7 mouse cellular contexts compared by ENCODE assay signal in the genomic region with DNA sequence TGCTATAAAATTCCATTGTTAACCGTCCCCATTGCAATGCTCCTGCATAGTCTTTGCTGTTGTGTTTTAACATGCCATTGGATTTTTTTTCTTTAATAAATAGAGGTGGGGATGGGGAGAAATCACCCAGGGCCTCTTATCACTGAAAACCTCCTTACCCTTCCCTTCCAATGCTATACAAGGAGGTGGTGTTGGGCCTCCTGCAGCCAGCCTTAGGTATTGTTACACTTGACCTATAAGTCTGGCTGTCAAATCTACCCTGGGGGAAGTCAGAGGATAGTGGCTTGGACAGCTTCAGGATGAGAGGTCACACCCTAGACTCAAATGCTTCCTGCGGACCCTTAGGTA. TPM values are rescaled to one million over a fixed set of nuclear protein-coding genes. Genes with fewer than 3 reads are reported as not detected.
DNase-seq lines count a peak whose midpoint lies in the region; ATAC-seq lines count a peak whose summit lies in the region.

No protein-coding gene starts in this region.

- peak overlapping the region; percentile 88 for H3K4me3 ChIP-seq in lung, embryonic 16.5 days (ENCODE audit: low read length)
- H3K4me3 ChIP-seq in forebrain, embryonic 13.5 days = peak overlapping the region; percentile 80
- peak overlapping the region; percentile 77 for H3K4me3 ChIP-seq in liver, embryonic 11.5 days (ENCODE audit: low read depth, low read length)
- peak overlapping the region; percentile 88 for H3K4me3 ChIP-seq in stomach, embryonic 16.5 days (replicated peaks; ENCODE audit: low read length)

- 0 out of 2 replicates have a peak overlapping the region, but pooled peaks have one; percentile 25 for H3K4me2 ChIP-seq in lung, embryonic 16.5 days (ENCODE audit: low read depth, low read length)
- H3K4me2 ChIP-seq in forebrain, embryonic 13.5 days = peak overlapping the region; percentile 61
- H3K4me2 ChIP-seq in liver, embryonic 11.5 days = peak overlapping the region; percentile 83
- H3K4me2 ChIP-seq in stomach, embryonic 16.5 days (ENCODE audit: low read depth, low read length) = peak overlapping the region; percentile 73; the same call in 1 of the 2 replicates

- H3K27me3 ChIP-seq in lung, embryonic 16.5 days (ENCODE audit: control insufficient read depth, insufficient read depth, low read depth, low read length) = no peaks in the 10 kb centered on the region
- H3K27me3 ChIP-seq in forebrain, embryonic 13.5 days = no peaks in the 10 kb centered on the region
- H3K27me3 ChIP-seq in liver, embryonic 11.5 days (replicated peaks; ENCODE audit: control insufficient read depth, insufficient read depth, low read length) = no peaks in the 10 kb centered on the region
- H3K27me3 ChIP-seq in stomach, embryonic 16.5 days (ENCODE audit: control insufficient read depth, insufficient read depth, low read length) = no peaks in the 10 kb centered on the region

- H3K36me3 ChIP-seq in lung, embryonic 16.5 days (ENCODE audit: control insufficient read depth, insufficient read depth, low read length) = no peaks in the 10 kb centered on the region
- no peaks in the 10 kb centered on the region for H3K36me3 ChIP-seq in forebrain, embryonic 13.5 days (ENCODE audit: poor library complexity, severe bottlenecking)
- H3K36me3 ChIP-seq in liver, embryonic 11.5 days (ENCODE audit: control insufficient read depth, insufficient read depth, low read length) = no peaks in the 10 kb centered on the region
- no peaks in the 10 kb centered on the region for H3K36me3 ChIP-seq in stomach, embryonic 16.5 days (ENCODE audit: control insufficient read depth, insufficient read depth, low read length)

- WGBS in lung, embryonic 16.5 days = 30% methylated on average over 2 of the region's 2 CpGs
- 35% methylated on average over 2 of the region's 2 CpGs for WGBS in forebrain, embryonic 13.5 days
- WGBS in liver, embryonic 11.5 days = 35% methylated on average over 2 of the region's 2 CpGs
- 34% methylated on average over 2 of the region's 2 CpGs for WGBS in stomach, embryonic 16.5 days

- no peaks in the 10 kb centered on the region for H3K9me3 ChIP-seq in lung, embryonic 16.5 days (ENCODE audit: control insufficient read depth, low read length)
- H3K9me3 ChIP-seq in forebrain, embryonic 13.5 days (replicated peaks) = no peaks in the 10 kb centered on the region
- H3K9me3 ChIP-seq in liver, embryonic 11.5 days (ENCODE audit: control insufficient read depth, low read length) = no peaks in the 10 kb centered on the region
- H3K9me3 ChIP-seq in stomach, embryonic 16.5 days (replicated peaks; ENCODE audit: control insufficient read depth, low read length) = no peaks in the 10 kb centered on the region

- DNase-seq in lung, postnatal 10 days = no peak
- DNase-seq in liver, embryonic 11.5 days (ENCODE audit: low spot score) = no peak
- DNase-seq in layer of hippocampus, postnatal 36 days = no peak

- ATAC-seq in lung, embryonic 16.5 days (ENCODE audit: low read depth) = no peak
- ATAC-seq in forebrain, embryonic 13.5 days = no peak
- ATAC-seq in liver, embryonic 11.5 days (replicated peaks; ENCODE audit: low FRiP score) = no peak
- ATAC-seq in stomach, embryonic 16.5 days (ENCODE audit: insufficient read depth, low FRiP score) = no peak
- no peak for ATAC-seq in CD4-positive, CD25-positive, alpha-beta regulatory T cell, adult 4 months

- peak overlapping the region; percentile 93; the same call in 1 of the 2 replicates for H3K9ac ChIP-seq in lung, embryonic 16.5 days (ENCODE audit: low read length)
- peak overlapping the region; percentile 82 for H3K9ac ChIP-seq in forebrain, embryonic 13.5 days
- H3K9ac ChIP-seq in liver, embryonic 11.5 days (ENCODE audit: low read depth, low read length) = no peak overlapping the region
- H3K9ac ChIP-seq in stomach, embryonic 16.5 days (ENCODE audit: low read length) = no peak overlapping the region

- H3K27ac ChIP-seq in lung, embryonic 16.5 days (ENCODE audit: low read length) = no peak overlapping the region
- no peak overlapping the region for H3K27ac ChIP-seq in forebrain, embryonic 13.5 days
- H3K27ac ChIP-seq in liver, embryonic 11.5 days (ENCODE audit: low read depth, low read length) = no peak overlapping the region
- H3K27ac ChIP-seq in stomach, embryonic 16.5 days (ENCODE audit: low read length) = no peak overlapping the region

- peaks cover 21% of the 10 kb centered on the region for H3K4me1 ChIP-seq in lung, embryonic 16.5 days (replicated peaks; ENCODE audit: control insufficient read depth, insufficient read depth, low read length)
- H3K4me1 ChIP-seq in forebrain, embryonic 13.5 days = peaks cover 21% of the 10 kb centered on the region
- H3K4me1 ChIP-seq in liver, embryonic 11.5 days (replicated peaks; ENCODE audit: control insufficient read depth, insufficient read depth, low read length) = no peaks in the 10 kb centered on the region
- peaks cover 14% of the 10 kb centered on the region for H3K4me1 ChIP-seq in stomach, embryonic 16.5 days (ENCODE audit: control insufficient read depth, insufficient read depth, low read length)

RNA-seq across cellular contexts. Expression of gene Fam171a1, which starts 3.8 kb away (rescaled TPM):
- polyA plus RNA-seq in lung, embryonic 16.5 days (2015; fragmentation: Nextera tagmentation; extraction: Ambion mirVana) = 49.7 and 54.6 TPM in 2 replicates
- polyA plus RNA-seq in forebrain, embryonic 13.5 days (2015; fragmentation: Nextera tagmentation; extraction: Ambion mirVana) = 26.1 and 27.8 TPM in 2 replicates
- polyA plus RNA-seq in liver, embryonic 11.5 days (2014; fragmentation: Nextera tagmentation; extraction: Ambion mirVana) = 11.2 and 13.0 TPM in 2 replicates
- polyA plus RNA-seq in stomach, embryonic 16.5 days (2015; fragmentation: Nextera tagmentation; extraction: Ambion mirVana) = 24.1 and 25.5 TPM in 2 replicates
- polyA plus RNA-seq in CD4-positive, CD25-positive, alpha-beta regulatory T cell, adult 4 months (2017; shearing (Covaris generic)) = not detected
- 10 to 100 TPM; 73.5 to 73.7 TPM for total RNA-seq in layer of hippocampus, postnatal 36 days (2021)

Comparison
In these comparisons a context has a peak if more than half of its experiments do, and no peak if none do; other contexts are left out.
1. H3K4me2 ChIP-seq: peak in every context shown above with its lines; median percentile 83 in liver, embryonic 11.5 days; 73 in stomach, embryonic 16.5 days; 61 in forebrain, embryonic 13.5 days; 25 in lung, embryonic 16.5 days.
2. H3K9ac ChIP-seq: peak in lung, embryonic 16.5 days (single experiment) and forebrain, embryonic 13.5 days (single experiment); none in liver, embryonic 11.5 days (single experiment) and stomach, embryonic 16.5 days (single experiment).
3. RNA of gene Fam171a1, which starts 3.8 kb away (polyA plus RNA-seq): 49.7 to 54.6 TPM in lung, embryonic 16.5 days, 26.1 to 27.8 TPM in forebrain, embryonic 13.5 days, 24.1 to 25.5 TPM in stomach, embryonic 16.5 days and 11.2 to 13.0 TPM in liver, embryonic 11.5 days; not detected in CD4-positive, CD25-positive, alpha-beta regulatory T cell, adult 4 months; every median in the first group is over 10 times any median in the second.
4. Peak in every context shown above with its lines, with median percentiles within 50 percentile points of each other: H3K4me3 ChIP-seq.